Mouse (Mus musculus) erythroblast, embryonic 14.5 days (primary cell): ENCODE measurements around the gene Tlr9.

Experiments used
- GATA1 ChIP-seq: IDR thresholded peaks from 2 replicates; pipeline ENCODE4 v1.6.1; 2012; ENCODE audit warnings: low read length, inconsistent platforms, mixed read lengths
- TAL1 ChIP-seq: IDR thresholded peaks from 3 replicates; pipeline ENCODE4 v1.6.1; 2012; ENCODE audit warnings: low read length, inconsistent platforms, mixed read lengths

DNA sequence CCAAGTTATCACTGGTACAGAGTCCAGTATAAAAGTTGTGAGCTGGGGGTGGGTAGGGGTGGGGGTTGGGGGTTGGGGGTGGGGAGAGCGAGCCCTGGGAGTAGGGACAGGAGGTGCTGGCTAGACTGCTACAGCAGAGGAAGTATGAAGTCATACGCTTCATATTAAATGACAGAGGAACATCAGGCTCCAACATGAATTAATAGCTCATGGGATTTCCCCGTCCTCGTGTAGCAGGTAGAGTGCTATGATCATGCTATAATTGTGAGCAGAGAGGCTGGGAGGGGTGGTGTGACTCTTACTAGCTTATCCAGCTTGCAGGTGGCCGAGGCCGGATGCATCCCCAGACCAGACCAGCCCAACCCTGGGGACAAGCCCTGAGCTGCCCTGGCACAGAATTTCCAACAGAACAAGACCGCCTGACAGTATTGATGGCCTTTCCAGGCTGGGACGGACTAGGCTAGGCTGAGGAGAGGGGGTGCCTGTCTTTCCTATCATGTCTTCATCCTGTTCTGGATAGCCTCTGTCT is 52.3 kb downstream of the Tlr9 start:
- TF ChIP-seq GATA1 (no peak), TAL1 (no peak)
